Mouse (Mus musculus) neural tube, embryonic 11.5 days (tissue): ENCODE measurements around the gene Gcgr. TPM values are rescaled to one million over a fixed set of nuclear protein-coding genes. Genes with fewer than 3 reads are reported as not detected.
"Not testable (repeated sequence)": the region's sequence is repeated elsewhere in the genome, so short reads cannot be mapped to it uniquely, and the experiment has no call there.

Experiments
- ATAC-seq: fragments of 200-750 bp; cut with Nextera tagmentation; 2 replicates; pipeline ENCODE4 v1.8.0; 2017; ENCODE audit warnings: moderate number of reproducible peaks, mild to moderate bottlenecking, moderate TSS enrichment, moderate library complexity; ENCODE audit not compliant: insufficient read depth, low FRiP score, low TSS enrichment
- DNase-seq: peaks from one replicate; pipeline ENCODE4 v3.0.0-alpha.2; 2015; ENCODE audit warnings: low spot score
- H3K27ac ChIP-seq: fragments of 300-500 bp; sonication (generic); 2 replicates; pipeline ENCODE4 v1.5.1; 2014; ENCODE audit warnings: low read depth, mild to moderate bottlenecking, low read length
- H3K27me3 ChIP-seq: fragments of 300-500 bp; sonication (generic); 2 replicates; pipeline ENCODE4 v1.6.1; 2014; ENCODE audit warnings: mild to moderate bottlenecking, low read length, mixed read lengths; ENCODE audit not compliant: control insufficient read depth, insufficient read depth
- H3K36me3 ChIP-seq: fragments of 300-500 bp; sonication (generic); 2 replicates; pipeline ENCODE4 v1.6.1; 2014; ENCODE audit warnings: mild to moderate bottlenecking, low read length, moderate library complexity, mixed read lengths; ENCODE audit not compliant: control insufficient read depth, insufficient read depth
- H3K4me1 ChIP-seq: fragments of 300-500 bp; sonication (generic); 2 replicates; pipeline ENCODE4 v1.6.1; 2014; ENCODE audit warnings: low read length, mixed read lengths; ENCODE audit not compliant: control insufficient read depth, insufficient read depth
- H3K4me2 ChIP-seq: fragments of 300-500 bp; sonication (generic); 2 replicates; pipeline ENCODE4 v1.6.1; 2014; ENCODE audit warnings: low read depth, mild to moderate bottlenecking, moderate library complexity
- H3K4me3 ChIP-seq: fragments of 300-500 bp; sonication (generic); 2 replicates; pipeline ENCODE4 v1.5.1; 2014; ENCODE audit warnings: low read depth, low read length
- H3K9ac ChIP-seq: fragments of 300-500 bp; sonication (generic); 2 replicates; pipeline ENCODE4 v1.6.1; 2014; ENCODE audit warnings: mild to moderate bottlenecking, low read length
- H3K9me3 ChIP-seq: fragments of 300-500 bp; sonication (generic); 2 replicates; pipeline ENCODE4 v1.6.1; 2016; ENCODE audit warnings: low read length; ENCODE audit not compliant: control insufficient read depth
- WGBS: fragments of 180-500 bp; shearing (Covaris S2); extraction: QIAGEN DNeasy Blood & Tissue Kit; methylation state at CpG from one replicate; pipeline ENCODE4 v1.1.7; 2014; 5-methylcytosine and 5-hydroxymethylcytosine counted together
- polyA plus RNA-seq: library from polyadenylated mRNA; unstranded; fragments of >200 nt; fragmentation: Nextera tagmentation; extraction: Ambion mirVana; gene quantifications from 2 replicates; pipeline ENCODE4 v1.2.1, GENCODE M21; 2014

Gene Gcgr
- polyA plus RNA-seq, 1 experiment from 2014 or later, result 0.19 TPM

DNA sequence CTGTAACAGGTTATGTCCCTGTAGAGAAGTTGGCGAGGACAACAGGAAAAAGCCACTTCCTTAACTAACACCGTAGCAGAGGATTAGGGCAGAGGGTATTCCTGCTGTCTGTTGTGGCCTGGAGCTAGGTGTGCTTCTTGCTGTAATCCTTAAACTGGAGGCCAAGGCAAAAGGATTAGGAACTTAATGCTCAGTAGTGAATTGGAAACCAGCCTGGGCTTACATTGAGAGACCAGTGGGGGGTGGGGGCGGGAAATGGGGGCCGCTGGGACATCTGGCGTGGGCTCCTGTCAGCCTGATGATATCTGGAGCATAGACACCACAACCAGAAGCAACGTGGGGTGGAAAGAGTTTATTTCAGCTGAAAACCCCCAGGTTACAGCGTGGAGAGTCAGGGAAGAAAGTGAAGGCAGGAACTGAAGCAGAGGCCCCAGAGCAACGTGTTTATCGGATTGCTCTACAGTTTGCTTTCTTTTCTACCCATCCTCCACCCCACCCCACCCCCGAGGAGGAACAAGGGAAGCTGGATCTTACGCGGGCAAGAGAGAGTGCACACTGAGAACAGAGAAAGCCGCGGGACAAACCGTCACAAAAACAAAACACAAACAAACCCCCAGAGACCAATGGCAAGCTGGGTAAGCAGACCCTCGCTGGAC is 20.0 kb upstream of the Gcgr start:
- no peak for ATAC-seq
- Histone ChIP-seq H3K4me1 (peaks cover 5% of the 10 kb centered on the region; the same call in 1 of the 2 replicates), H3K9me3 (no peaks in the 10 kb centered on the region), H3K4me2 (peak overlapping the region; percentile 19; the same call in 1 of the 2 replicates), H3K27me3 (no peaks in the 10 kb centered on the region), H3K4me3 (0 out of 2 replicates have a peak overlapping the region, but pooled peaks have one; percentile 6), H3K36me3 (no peaks in the 10 kb centered on the region), H3K27ac (no peak overlapping the region), H3K9ac (peak overlapping the region; percentile 42; the same call in 1 of the 2 replicates)
- WGBS, result 13% methylated on average over 16 of the region's 16 CpGs
- peak; percentile 27 for DNase-seq

DNA sequence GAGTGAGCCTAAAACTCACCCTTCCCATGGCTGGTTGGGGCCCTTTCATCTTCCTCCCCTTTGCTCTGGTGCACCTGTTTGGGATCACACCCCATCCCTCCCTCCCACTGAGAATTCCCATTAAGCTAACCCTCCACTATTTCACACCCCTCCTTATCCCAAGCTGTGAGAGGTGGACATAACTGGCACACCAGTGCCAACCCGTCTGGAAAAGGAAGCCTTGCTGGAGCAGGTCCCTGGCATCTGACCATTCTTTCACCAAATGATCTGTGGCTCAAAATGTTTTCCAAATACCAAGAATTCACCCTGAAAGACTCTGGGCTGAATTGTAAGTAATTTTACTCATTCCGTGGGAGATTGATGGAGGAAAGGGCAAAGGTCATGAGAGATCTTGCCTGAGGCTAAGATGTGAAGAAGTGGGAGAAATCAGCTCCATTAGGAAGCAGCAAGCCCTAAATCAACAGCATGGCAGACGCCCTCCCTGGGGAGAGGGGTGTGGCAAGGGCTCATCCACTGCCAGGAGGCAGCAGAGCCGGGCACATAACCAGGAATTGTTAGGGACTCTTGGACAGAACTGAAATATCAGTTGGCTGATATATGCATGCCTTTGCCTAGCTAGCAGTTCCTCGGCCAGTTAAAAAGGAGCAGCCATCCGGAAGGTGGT is 17.6 kb upstream of the Gcgr start:
- no peaks in the 10 kb centered on the region for H3K27me3 ChIP-seq
- ATAC-seq, result no peak

DNA sequence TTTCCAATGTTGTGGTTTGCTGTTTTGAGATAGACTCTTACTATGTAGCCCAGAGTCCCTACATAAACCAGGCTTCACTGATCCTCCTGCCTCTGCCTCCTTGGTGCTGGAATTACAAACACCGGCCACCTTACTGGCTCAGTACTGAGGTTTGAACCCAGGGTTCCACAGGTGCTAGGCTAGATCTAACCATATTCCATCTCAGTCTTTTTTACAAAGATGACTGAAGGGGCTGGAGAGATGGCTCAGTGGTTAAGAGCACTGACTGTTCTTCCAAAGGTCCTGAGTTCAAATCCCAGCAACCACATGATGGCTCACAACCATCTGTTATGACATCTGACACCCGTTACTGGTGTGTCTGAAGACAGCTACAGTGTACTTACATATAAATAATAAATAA is 16.2 kb upstream of the Gcgr start:
- DNase-seq, H3K36me3 ChIP-seq, H3K9ac ChIP-seq, H3K9me3 ChIP-seq, ATAC-seq, H3K4me3 ChIP-seq, H3K27ac ChIP-seq, H3K4me2 ChIP-seq, H3K27me3 ChIP-seq, H3K4me1 ChIP-seq: not testable (repeated sequence)
- 90% methylated on average over 2 of the region's 2 CpGs for WGBS

More for the DNA sequence above, 17.6 kb upstream of the Gcgr start:
- Histone ChIP-seq H3K27ac (no peak overlapping the region), H3K9ac (no peak overlapping the region), H3K9me3 (no peaks in the 10 kb centered on the region), H3K4me3 (no peak overlapping the region), H3K4me1 (peaks cover 5% of the 10 kb centered on the region; the same call in 1 of the 2 replicates), H3K36me3 (no peaks in the 10 kb centered on the region), H3K4me2 (no peak overlapping the region)
- WGBS, result 25% methylated on average over 6 of the region's 6 CpGs
- peak; percentile 38 for DNase-seq

DNA sequence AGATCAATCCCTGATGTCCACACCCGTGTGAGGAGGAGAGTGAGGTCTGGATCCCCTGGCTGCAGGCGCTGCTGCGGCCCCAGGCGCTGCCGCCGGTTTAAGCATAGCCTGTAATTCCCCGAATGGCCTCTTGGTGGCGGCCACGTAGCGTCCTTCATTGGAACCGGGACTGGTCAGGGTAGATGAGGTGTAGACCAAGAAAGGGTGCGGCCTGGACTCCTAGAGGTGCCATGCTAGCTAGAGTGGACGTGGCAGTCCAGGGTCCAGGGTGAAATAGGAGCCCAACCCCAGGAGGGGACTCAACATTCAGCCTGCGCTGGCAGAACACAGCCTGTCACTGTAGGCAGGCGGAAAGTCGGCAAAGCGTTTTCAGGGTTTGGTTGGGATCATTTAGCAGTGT is 14.9 kb upstream of the Gcgr start:
- H3K27me3 ChIP-seq, result no peaks in the 10 kb centered on the region
- H3K9ac ChIP-seq, result no peak overlapping the region
- no peak overlapping the region for H3K4me2 ChIP-seq
- no peaks in the 10 kb centered on the region for H3K36me3 ChIP-seq
- no peak overlapping the region for H3K27ac ChIP-seq
- no peak overlapping the region for H3K4me3 ChIP-seq
- H3K9me3 ChIP-seq, result no peaks in the 10 kb centered on the region
- ATAC-seq (no peak), DNase-seq (peak; percentile 86)
- peaks cover 5% of the 10 kb centered on the region; the same call in 1 of the 2 replicates for H3K4me1 ChIP-seq
- WGBS, result 17% methylated on average over 17 of the region's 17 CpGs

GRCm38 (mm10) chr11:120517147-120517546 is 13.4 kb upstream of the Gcgr start:
- peaks cover 3% of the 10 kb centered on the region; the same call in 1 of the 2 replicates for H3K4me1 ChIP-seq
- H3K4me3 ChIP-seq, result no peak overlapping the region
- H3K27ac ChIP-seq, result no peak overlapping the region
- H3K27me3 ChIP-seq, result no peaks in the 10 kb centered on the region
- no peak overlapping the region for H3K4me2 ChIP-seq
- 84% methylated on average over 4 of the region's 4 CpGs for WGBS
- H3K36me3 ChIP-seq, result no peaks in the 10 kb centered on the region
- H3K9me3 ChIP-seq, result no peaks in the 10 kb centered on the region
- ATAC-seq (no peak), DNase-seq (no peak)
- no peak overlapping the region for H3K9ac ChIP-seq

GRCm38 (mm10) chr11:120518027-120518426 is 12.5 kb upstream of the Gcgr start:
- Histone ChIP-seq H3K36me3 (no peaks in the 10 kb centered on the region), H3K27me3 (no peaks in the 10 kb centered on the region), H3K9ac (no peak overlapping the region; the same call in 1 of the 2 replicates), H3K4me3 (no peak overlapping the region), H3K9me3 (no peaks in the 10 kb centered on the region), H3K27ac (no peak overlapping the region), H3K4me2 (no peak overlapping the region), H3K4me1 (peaks cover 3% of the 10 kb centered on the region; the same call in 1 of the 2 replicates)
- WGBS, result 67% methylated on average over 6 of the region's 6 CpGs
- DNase-seq, result no peak
- no peak for ATAC-seq

DNA sequence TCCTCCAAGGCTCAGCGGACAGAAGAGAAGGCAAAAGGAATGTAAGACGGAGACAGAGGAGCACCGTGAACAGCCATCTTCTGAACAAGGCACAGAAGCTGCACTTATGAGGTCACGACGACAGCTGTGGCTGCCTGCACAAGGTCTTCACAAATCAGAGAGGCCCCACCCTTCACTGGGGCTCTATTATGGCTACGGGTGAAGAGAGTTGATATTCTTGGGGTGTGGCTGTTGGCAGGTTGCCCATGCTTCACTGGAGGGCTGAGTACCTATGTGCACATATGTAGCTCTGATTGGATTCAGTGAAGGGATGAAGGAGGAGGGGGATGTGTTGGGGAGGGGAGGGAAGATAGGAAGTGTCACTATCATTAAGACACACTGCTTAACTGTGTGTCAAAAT is 11.9 kb upstream of the Gcgr start:
- H3K27ac ChIP-seq, result no peak overlapping the region
- H3K4me3 ChIP-seq, result no peak overlapping the region
- H3K9me3 ChIP-seq, result no peaks in the 10 kb centered on the region
- H3K27me3 ChIP-seq, result no peaks in the 10 kb centered on the region
- DNase-seq (no peak), ATAC-seq (no peak)
- no peak overlapping the region; the same call in 1 of the 2 replicates for H3K9ac ChIP-seq
- no peaks in the 10 kb centered on the region for H3K36me3 ChIP-seq
- H3K4me2 ChIP-seq, result no peak overlapping the region
- WGBS, result 81% methylated on average over 6 of the region's 6 CpGs
- peaks cover 3% of the 10 kb centered on the region; the same call in 1 of the 2 replicates for H3K4me1 ChIP-seq

- Histone ChIP-seq H3K4me1 (peaks cover 3% of the 10 kb centered on the region; the same call in 1 of the 2 replicates), H3K36me3 (no peaks in the 10 kb centered on the region), H3K4me2 (no peak overlapping the region), H3K27ac (no peak overlapping the region), H3K9me3 (no peaks in the 10 kb centered on the region), H3K4me3 (no peak overlapping the region), H3K27me3 (no peaks in the 10 kb centered on the region), H3K9ac (no peak overlapping the region)
- 57% methylated on average over 9 of the region's 9 CpGs for WGBS
- DNase-seq (peak; percentile 25), ATAC-seq (no peak)
These were observed 10.8 kb upstream of the Gcgr start for GRCm38 (mm10) chr11:120519738-120520137.

- no peaks in the 10 kb centered on the region for H3K36me3 ChIP-seq
- H3K9me3 ChIP-seq, result no peaks in the 10 kb centered on the region
- DNase-seq (no peak), ATAC-seq (no peak)
- H3K9ac ChIP-seq, result no peak overlapping the region
- H3K4me1 ChIP-seq, result peaks cover 3% of the 10 kb centered on the region; the same call in 1 of the 2 replicates
- H3K27me3 ChIP-seq, result no peaks in the 10 kb centered on the region
- no peak overlapping the region for H3K4me2 ChIP-seq
- no peak overlapping the region for H3K4me3 ChIP-seq
- 75% methylated on average over 9 of the region's 9 CpGs for whole genome bisulfite sequencing
- H3K27ac ChIP-seq, result no peak overlapping the region
These were observed 10.0 kb upstream of the Gcgr start for GRCm38 (mm10) chr11:120520498-120520897.
